Mouse (Mus musculus): Measurements from ENCODE around the gene Pcdh7.
"Not testable (repeated sequence)": the region's sequence is repeated elsewhere in the genome, so short reads cannot be mapped to it uniquely, and the experiment has no call there.

The Pcdh7 gene

GRCm38 (mm10) chr5:57717906-57718875 is at the start of gene Pcdh7:
Pcdh7 (plus strand) TSS chr5:57717967.
- DNase-seq (ENCODE audit: low spot score in 2 of 2), result peak in 1 of 2 experiments; percentile 5

DNA sequence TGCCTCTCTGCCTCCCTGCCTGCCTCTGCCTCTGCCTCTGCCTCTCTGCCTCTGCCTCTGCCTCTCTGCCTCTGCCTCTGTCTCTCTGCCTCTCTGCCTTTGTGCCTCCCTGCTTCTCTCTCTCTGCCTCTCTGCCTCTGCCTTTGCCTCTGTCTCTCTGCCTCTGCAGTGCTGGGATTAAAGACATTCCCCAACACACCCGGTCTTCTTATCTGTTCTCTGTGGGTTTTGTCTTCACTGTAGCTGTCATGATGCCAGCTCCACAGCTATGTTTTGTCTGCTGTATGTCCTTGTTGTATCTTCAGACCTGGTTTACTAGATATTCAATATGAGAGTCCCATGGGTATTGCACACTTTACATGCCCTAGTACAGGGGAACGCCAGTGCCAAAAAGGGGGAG is 40.8 kb upstream of the Pcdh7 start:
- not testable (repeated sequence) for DNase-seq (ENCODE audit: low spot score in 2 of 2)

GRCm38 (mm10) chr5:57708396-57708795 is 9.4 kb upstream of the Pcdh7 start:
- DNase-seq (ENCODE audit: low spot score in 2 of 2), result no peak

DNA sequence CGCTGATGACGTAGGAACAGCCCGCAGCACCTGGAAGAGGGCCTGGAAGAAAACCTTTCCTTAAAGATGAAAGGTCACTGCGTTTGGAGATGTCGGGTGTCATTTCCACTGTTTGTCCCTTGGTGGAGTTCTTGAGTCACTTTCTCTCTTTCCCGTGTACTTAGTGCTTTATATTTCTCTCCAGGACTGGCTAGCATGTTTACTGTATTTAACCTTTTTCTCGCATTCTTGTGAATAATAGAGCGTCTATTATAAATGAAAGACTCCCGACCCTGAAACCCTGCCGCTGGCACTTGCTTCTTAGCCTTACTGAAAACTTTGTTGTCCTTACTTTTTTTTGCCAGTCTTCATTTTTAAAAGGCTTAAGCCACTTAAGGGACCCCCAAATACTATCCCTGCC is 3.8 kb upstream of the Pcdh7 start:
- DNase-seq (ENCODE audit: low spot score in 2 of 2), result no peak

DNA sequence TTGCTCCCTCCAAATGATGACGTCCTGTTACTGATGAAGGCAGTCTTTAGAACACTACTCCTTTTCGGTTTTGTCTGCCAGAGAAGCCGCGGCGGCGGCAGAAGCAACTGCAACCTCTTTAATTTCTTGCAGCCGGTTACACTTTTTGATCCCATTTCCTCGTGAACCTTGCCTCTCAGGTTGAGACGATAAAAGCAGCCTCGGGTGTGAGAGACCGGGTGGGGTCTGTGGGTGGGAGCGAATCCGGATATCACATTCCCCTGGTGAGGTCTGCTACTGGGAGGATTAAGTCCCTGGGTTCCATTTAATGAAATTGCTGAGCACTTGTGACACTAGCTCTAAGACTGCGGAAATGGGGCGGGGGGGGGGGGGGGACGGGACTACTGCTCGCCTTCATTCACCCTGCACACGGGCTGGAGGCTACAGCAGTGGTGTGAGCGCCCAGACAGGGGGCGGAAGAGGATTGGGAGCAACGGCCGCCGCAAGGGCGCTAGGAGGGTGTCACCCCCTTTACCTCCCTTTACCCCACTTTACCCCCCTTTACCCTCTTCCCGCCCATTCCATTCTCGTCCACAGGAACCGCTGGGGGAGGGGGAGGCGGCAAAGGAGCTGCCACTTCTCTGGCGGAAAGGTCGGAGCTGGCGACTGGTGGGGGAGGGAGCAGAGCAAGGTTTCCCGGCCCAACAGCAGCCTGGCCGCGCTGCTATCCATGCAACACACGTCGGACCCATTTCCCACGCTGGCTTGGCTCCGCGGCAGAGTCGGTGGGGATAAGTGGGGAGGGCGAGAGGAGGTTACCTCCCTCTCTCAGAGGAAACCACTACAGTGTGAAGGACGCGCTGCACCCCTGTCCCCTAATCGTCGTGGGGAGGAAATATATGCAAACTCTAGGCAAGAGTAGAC is 2.9 kb upstream of the Pcdh7 start:
- no peak for DNase-seq (ENCODE audit: low spot score in 2 of 2)

- DNase-seq (ENCODE audit: low spot score in 2 of 2), result peak; percentile 15 to 16
These were observed 2.0 kb upstream of the Pcdh7 start for GRCm38 (mm10) chr5:57715524-57716400.

GRCm38 (mm10) chr5:57716421-57717237 is 1.1 kb upstream of the Pcdh7 start:
- DNase-seq (ENCODE audit: low spot score in 2 of 2), result no peak

- peak in 1 of 2 experiments; percentile 18 for DNase-seq (ENCODE audit: low spot score in 2 of 2)
These were observed 395 bp upstream of the Pcdh7 start for GRCm38 (mm10) chr5:57717238-57717905.

GRCm38 (mm10) chr5:57718876-57719593 is 1.3 kb downstream of the Pcdh7 start:
- DNase-seq (ENCODE audit: low spot score in 2 of 2), result no peak

DNA sequence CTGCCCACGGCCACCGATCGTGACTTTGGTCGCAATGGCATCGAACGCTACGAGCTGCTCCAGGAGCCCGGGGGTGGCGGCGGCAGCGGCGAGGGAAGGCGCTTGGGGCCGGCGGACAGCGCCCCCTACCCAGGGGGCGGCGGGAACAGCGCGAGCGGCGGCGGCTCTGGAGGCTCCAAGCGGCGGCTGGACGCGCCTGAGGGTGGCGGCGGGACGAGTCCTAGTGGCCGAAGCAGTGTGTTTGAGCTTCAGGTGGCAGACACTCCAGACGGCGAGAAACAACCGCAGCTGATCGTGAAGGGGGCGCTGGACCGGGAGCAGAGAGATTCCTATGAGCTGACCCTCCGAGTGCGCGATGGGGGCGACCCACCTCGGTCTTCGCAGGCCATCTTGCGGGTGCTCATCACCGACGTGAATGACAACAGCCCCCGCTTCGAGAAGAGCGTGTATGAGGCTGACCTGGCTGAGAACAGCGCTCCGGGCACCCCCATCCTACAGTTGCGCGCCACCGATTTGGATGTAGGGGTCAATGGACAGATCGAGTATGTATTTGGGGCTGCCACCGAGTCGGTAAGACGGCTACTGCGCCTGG is 1.9 kb downstream of the Pcdh7 start:
- DNase-seq (ENCODE audit: low spot score in 2 of 2), result peak in 1 of 2 experiments; percentile 9

DNA sequence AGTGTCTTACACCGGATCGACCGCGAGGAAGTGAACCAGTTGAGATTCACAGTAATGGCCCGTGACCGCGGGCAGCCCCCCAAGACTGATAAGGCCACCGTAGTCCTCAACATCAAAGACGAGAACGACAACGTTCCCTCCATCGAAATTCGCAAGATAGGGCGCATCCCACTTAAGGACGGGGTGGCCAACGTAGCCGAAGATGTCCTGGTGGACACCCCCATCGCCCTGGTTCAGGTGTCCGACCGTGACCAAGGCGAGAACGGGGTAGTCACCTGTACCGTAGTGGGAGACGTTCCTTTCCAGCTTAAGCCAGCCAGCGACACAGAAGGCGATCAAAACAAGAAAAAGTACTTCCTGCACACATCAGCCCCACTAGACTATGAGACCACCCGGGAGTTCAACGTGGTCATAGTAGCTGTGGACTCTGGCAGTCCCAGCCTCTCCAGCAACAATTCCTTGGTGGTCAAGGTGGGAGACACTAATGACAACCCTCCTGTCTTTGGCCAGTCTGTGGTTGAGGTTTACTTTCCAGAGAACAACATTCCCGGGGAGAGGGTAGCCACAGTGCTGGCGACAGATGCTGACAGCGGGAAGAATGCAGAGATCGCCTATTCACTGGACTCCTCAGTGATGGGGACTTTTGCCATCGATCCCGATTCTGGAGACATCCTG is 2.6 kb downstream of the Pcdh7 start:
- DNase-seq (ENCODE audit: low spot score in 2 of 2), result no peak

- no peak for DNase-seq (ENCODE audit: low spot score in 2 of 2)
These were observed 3.5 kb downstream of the Pcdh7 start for GRCm38 (mm10) chr5:57721148-57721712.

DNA sequence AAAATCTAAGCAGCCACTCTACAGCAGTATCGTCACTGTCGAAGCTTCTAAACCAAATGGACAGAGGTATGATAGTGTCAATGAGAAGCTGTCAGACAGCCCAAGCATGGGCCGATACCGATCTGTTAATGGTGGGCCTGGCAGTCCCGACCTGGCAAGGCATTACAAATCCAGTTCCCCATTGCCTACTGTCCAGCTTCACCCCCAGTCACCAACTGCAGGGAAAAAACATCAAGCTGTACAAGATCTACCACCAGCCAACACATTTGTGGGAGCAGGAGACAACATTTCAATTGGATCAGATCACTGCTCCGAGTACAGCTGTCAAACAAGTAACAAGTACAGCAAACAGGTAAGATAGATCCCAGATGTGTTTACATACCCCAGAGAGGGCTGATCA is 4.2 kb downstream of the Pcdh7 start:
- DNase-seq (ENCODE audit: low spot score in 2 of 2), result no peak

DNA sequence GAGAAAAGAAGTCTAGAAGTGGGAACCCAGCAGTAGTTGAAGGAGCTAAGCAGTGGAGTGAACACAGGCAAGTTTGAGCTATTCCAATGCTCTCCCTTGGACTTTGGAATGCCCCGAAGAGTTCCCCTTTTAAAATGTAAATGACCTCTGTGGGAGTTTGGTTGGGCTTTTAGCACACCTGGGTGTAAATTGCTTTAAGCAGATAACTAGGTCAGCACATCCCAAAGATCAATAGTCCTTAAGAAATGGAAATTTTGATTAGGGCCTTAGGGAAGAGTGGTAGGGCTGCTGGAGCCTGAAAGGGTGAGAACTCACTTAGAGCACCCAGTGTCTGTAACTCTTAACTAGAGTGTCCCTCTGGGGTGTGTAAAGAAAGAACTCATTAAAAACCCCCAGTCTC is 15.7 kb downstream of the Pcdh7 start:
- no peak for DNase-seq (ENCODE audit: low spot score in 2 of 2)

DNA sequence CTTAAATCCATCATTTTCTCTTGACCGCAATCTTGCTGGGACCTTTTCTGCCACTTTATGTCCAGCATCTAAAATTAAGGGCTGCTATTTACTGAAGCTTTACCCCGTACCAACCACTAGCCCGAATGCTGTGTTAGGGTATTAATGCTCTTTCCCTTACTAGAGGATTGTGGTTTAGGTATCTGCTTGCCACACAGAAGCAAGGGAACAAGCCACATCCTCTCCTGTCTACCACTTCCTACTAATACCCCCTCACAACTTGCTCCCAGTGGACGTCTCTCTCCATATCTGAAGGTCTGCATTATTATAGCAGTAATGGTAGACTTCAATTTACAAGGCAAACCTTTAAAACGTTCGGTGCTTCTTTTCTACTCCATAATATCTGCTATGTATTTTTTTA is 18.0 kb downstream of the Pcdh7 start:
- no peak for DNase-seq (ENCODE audit: low spot score in 2 of 2)

- DNase-seq (ENCODE audit: low spot score in 2 of 2), result no peak
These were observed 25.2 kb downstream of the Pcdh7 start for GRCm38 (mm10) chr5:57742924-57743323.

DNA sequence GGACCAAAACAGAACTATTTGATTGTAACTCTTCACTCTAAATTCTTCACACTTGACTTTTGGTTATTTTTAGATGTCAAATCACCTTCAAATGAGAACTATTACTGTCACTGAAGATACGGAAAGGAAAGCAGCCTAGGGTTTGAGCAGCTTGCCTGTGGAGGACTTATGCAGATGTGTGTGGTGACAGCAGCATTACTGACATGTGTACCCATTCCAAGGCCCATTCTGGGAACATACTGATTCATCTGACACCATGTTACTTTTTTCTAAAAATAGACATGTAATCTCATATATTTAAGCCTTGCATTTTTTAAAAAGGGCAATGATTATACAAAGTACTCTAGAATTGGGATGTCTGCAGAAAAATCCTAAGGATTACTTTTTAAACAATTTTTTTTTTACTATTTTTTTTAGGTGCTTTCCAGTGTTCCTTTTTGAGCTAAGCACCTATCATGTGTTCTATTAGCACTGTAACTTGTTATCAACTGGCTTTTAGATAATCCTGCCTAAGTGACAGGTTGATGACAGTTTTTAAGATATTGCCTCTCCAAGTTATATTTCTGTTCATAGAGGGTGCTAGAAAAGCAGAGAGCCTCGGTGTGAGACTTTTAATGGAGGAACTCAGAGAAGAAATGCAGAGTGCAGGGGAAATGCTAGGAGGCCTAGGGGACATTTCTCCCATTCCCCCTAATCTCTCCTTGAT is 26.3 kb downstream of the Pcdh7 start:
- DNase-seq (ENCODE audit: low spot score in 2 of 2), result no peak
